18 mouse cellular contexts compared by ENCODE assay signal in the genomic region with DNA sequence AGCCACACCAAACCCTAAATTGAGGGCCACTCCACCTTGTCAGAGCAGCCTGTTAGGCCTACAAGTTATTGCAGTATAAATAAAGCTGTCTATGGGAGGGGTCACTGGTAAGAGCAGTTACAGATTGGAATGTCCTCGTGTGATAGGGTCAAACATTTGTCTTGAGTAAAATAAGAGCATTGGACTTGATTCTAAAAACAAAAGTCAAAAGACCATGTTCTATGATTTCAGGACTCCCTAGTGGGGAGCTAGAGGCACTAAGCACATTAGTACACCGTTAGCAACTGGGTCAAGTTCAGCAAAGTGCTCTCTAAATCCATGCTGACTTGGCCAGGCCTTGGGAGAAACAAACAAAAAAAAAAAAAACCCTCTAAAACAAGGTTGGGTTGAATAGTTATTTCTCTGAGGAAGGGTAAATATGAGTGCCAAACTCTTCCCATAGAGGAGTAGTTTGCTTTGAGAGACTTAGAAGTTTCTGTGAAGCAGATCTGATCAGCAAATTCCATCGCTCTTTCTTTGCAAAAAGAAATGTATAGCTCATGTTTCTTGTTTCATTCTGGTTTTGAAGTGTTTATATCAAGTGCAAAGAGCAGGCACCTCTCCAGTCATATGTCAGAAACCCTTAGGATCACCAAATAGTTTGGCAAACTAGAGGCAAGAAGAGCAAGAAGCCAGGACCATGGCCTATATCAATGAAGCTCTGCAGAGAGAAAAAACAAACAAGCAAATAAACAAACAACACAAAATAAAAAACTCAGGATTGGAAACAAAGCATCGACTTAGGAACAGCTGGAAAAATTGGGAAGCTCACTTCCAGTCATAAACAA. TPM values are rescaled to one million over a fixed set of nuclear protein-coding genes. Genes with fewer than 3 reads are reported as not detected.
A peak's percentile ranks its signal among the peaks of the same experiment; 100 is the strongest.
DNase-seq lines count a peak whose midpoint lies in the region; ATAC-seq and TF ChIP-seq lines count a peak whose summit lies in the region.
"Had no signal": no experiment of that assay in that cellular context is flagged by ENCODE, and none has a peak within 500 bp of the region (broad histone marks: within the 10 kb centered on the region; RNA-seq: fewer than 3 reads in every experiment).

No protein-coding gene starts in this region.

- 63% methylated on average over 4 of the region's 4 CpGs for WGBS in kidney, adult 2 months
- 40% methylated on average over 4 of the region's 4 CpGs for WGBS in lung, postnatal 0 days
- 80% methylated on average over 4 of the region's 4 CpGs for WGBS in forebrain, embryonic 11.5 days
- WGBS in midbrain, embryonic 10.5 days, result 85% methylated on average over 4 of the region's 4 CpGs

- H3K9me3 ChIP-seq in lung, postnatal 0 days (ENCODE audit: low read length), result no peaks in the 10 kb centered on the region
- no peaks in the 10 kb centered on the region for H3K9me3 ChIP-seq in forebrain, embryonic 11.5 days (ENCODE audit: control insufficient read depth, low read length)
- H3K9me3 ChIP-seq in midbrain, embryonic 10.5 days (replicated peaks), result no peaks in the 10 kb centered on the region
- H3K9me3 ChIP-seq: midbrain, embryonic 13.5 days; neural tube, embryonic 13.5 days had no signal

- peak; percentile 28 for DNase-seq in cerebellum, adult 8-10 months
- peak; percentile 17 for DNase-seq in kidney, adult 2 months
- DNase-seq in kidney, postnatal 14 days, result no peak
- DNase-seq in lung, postnatal 0 days (ENCODE audit: low spot score), result peak; percentile 28
- DNase-seq in lung, adult 18-20 months, result no peak
- DNase-seq in forebrain, embryonic 11.5 days (ENCODE audit: low spot score), result no peak
- DNase-seq in midbrain, embryonic 10.5 days (ENCODE audit: low spot score), result no peak
- DNase-seq: adrenal gland, postnatal 25 days; heart, postnatal 10 days; kidney, adult 8-10 months; thymus, postnatal 14 days had no signal

- no peak for TF ChIP-seq CTCF in kidney, adult 2 months (conservative IDR thresholded peaks at IDR 0.05; ENCODE audit: insufficient read depth, insufficient read length, low read depth, low read length)
- TF ChIP-seq CTCF in lung, postnatal 0 days (IDR thresholded peaks at IDR 0.05), result no peak

- no peak overlapping the region for H3K4me2 ChIP-seq in lung, postnatal 0 days (replicated peaks; ENCODE audit: low read depth, low read length)
- H3K4me2 ChIP-seq in forebrain, embryonic 11.5 days (ENCODE audit: low read depth, low read length, severe bottlenecking), result no peak overlapping the region
- H3K4me2 ChIP-seq: heart, embryonic 11.5 days; midbrain, embryonic 13.5 days; neural tube, embryonic 13.5 days had no signal

- H3K4me1 ChIP-seq in kidney, adult 2 months (ENCODE audit: control insufficient read depth, insufficient read depth, low read length), result no peaks in the 10 kb centered on the region
- H3K4me1 ChIP-seq in lung, postnatal 0 days (ENCODE audit: insufficient read depth, low read depth, low read length), result no peaks in the 10 kb centered on the region
- H3K4me1 ChIP-seq in forebrain, embryonic 11.5 days (replicated peaks; ENCODE audit: control insufficient read depth, insufficient read depth, low read length), result no peaks in the 10 kb centered on the region
- no peaks in the 10 kb centered on the region for H3K4me1 ChIP-seq in midbrain, embryonic 10.5 days
- H3K4me1 ChIP-seq: midbrain, embryonic 13.5 days; neural tube, embryonic 13.5 days had no signal

- no peak overlapping the region for H3K4me3 ChIP-seq in kidney, adult 2 months (ENCODE audit: insufficient read depth, low read depth, low read length)
- no peak overlapping the region for H3K4me3 ChIP-seq in lung, postnatal 0 days (ENCODE audit: low read depth, low read length)
- no peak overlapping the region for H3K4me3 ChIP-seq in forebrain, embryonic 11.5 days (ENCODE audit: low read depth, low read length)
- no peak overlapping the region for H3K4me3 ChIP-seq in midbrain, embryonic 10.5 days
- H3K4me3 ChIP-seq: midbrain, embryonic 13.5 days; neural tube, embryonic 13.5 days had no signal

- no peak for ATAC-seq in cerebellum, adult (ENCODE audit: insufficient number of reproducible peaks, low FRiP score, low TSS enrichment)
- ATAC-seq in lung, postnatal 0 days, result no peak
- ATAC-seq in forebrain, embryonic 11.5 days (replicated peaks; ENCODE audit: low FRiP score), result no peak
- ATAC-seq: CD4-positive, CD25-positive, alpha-beta regulatory T cell, adult 4 months; forebrain, embryonic 16.5 days; midbrain, embryonic 13.5 days had no signal

- no peak overlapping the region for H3K9ac ChIP-seq in lung, postnatal 0 days (replicated peaks; ENCODE audit: low read depth)
- no peak overlapping the region for H3K9ac ChIP-seq in forebrain, embryonic 11.5 days (ENCODE audit: low read length)
- H3K9ac ChIP-seq: liver, embryonic 14.5 days; midbrain, embryonic 13.5 days; neural tube, embryonic 13.5 days had no signal

- TF ChIP-seq EP300 in lung, postnatal 0 days (IDR thresholded peaks at IDR 0.05), result no peak

- H3K36me3 ChIP-seq in kidney, adult 2 months (ENCODE audit: control insufficient read depth, insufficient read depth, low read length), result no peaks in the 10 kb centered on the region
- H3K36me3 ChIP-seq in lung, postnatal 0 days (ENCODE audit: insufficient read depth, low read length), result no peaks in the 10 kb centered on the region
- no peaks in the 10 kb centered on the region for H3K36me3 ChIP-seq in forebrain, embryonic 11.5 days (ENCODE audit: control insufficient read depth, insufficient read depth, low read length)
- H3K36me3 ChIP-seq in midbrain, embryonic 10.5 days, result no peaks in the 10 kb centered on the region
- H3K36me3 ChIP-seq: midbrain, embryonic 13.5 days; neural tube, embryonic 13.5 days had no signal

- no peak for TF ChIP-seq POLR2A in kidney, adult 2 months (IDR thresholded peaks at IDR 0.05; ENCODE audit: low read depth, low read length)

- peak overlapping the region; percentile 9; the same call in 1 of the 2 replicates for H3K27ac ChIP-seq in kidney, adult 2 months (ENCODE audit: insufficient read depth, low read depth, low read length)
- no peak overlapping the region for H3K27ac ChIP-seq in lung, postnatal 0 days (ENCODE audit: low read length)
- H3K27ac ChIP-seq in forebrain, embryonic 11.5 days (ENCODE audit: low read depth, low read length), result no peak overlapping the region
- no peak overlapping the region for H3K27ac ChIP-seq in midbrain, embryonic 10.5 days (replicated peaks)
- H3K27ac ChIP-seq: liver, embryonic 14.5 days; midbrain, embryonic 13.5 days; neural tube, embryonic 13.5 days had no signal

- no peaks in the 10 kb centered on the region for H3K27me3 ChIP-seq in kidney, adult 2 months (replicated peaks; ENCODE audit: control insufficient read depth, insufficient read depth, low read length)
- no peaks in the 10 kb centered on the region for H3K27me3 ChIP-seq in lung, postnatal 0 days (replicated peaks; ENCODE audit: insufficient read depth, low read length)
- H3K27me3 ChIP-seq in forebrain, embryonic 11.5 days (ENCODE audit: control insufficient read depth, insufficient read depth, low read length), result no peaks in the 10 kb centered on the region
- no peaks in the 10 kb centered on the region for H3K27me3 ChIP-seq in midbrain, embryonic 10.5 days (ENCODE audit: low read depth, poor library complexity, severe bottlenecking)
- H3K27me3 ChIP-seq: midbrain, embryonic 13.5 days; neural tube, embryonic 13.5 days had no signal

RNA-seq across cellular contexts. Expression of a gene that starts 40.8 kb away (rescaled TPM):
- 6.1 and 7.4 TPM in 2 replicates for polyA plus RNA-seq in kidney, adult 2 months (2012; rRNA removed)
- polyA plus RNA-seq in lung, postnatal 0 days (2015; fragmentation: Nextera tagmentation; extraction: Ambion mirVana), result 2.9 and 3.2 TPM in 2 replicates
- polyA plus RNA-seq in forebrain, embryonic 11.5 days (2014; fragmentation: Nextera tagmentation; extraction: Ambion mirVana), result 0.53 TPM in 2 replicates
- 0.46 and 0.58 TPM in 2 replicates for polyA plus RNA-seq in midbrain, embryonic 10.5 days (2016; fragmentation: Nextera tagmentation; extraction: Ambion mirVana)

Comparison
In these comparisons a context has a peak if more than half of its experiments do, and no peak if none do; other contexts are left out.
1. DNase-seq: peak in cerebellum, adult 8-10 months (single experiment), kidney, adult 2 months (single experiment) and lung, postnatal 0 days (single experiment); none in kidney, postnatal 14 days (single experiment), lung, adult 18-20 months (0 of 2), forebrain, embryonic 11.5 days (single experiment) and midbrain, embryonic 10.5 days (single experiment).